Mouse (Mus musculus) lung, postnatal 0 days (tissue): ENCODE results near the gene Camkv.

ENCODE experiments used
- CTCF ChIP-seq: IDR thresholded peaks from 2 replicates; pipeline ENCODE4 v1.5.1; 2016; ENCODE audit warnings: antibody characterized with exemption, mild to moderate bottlenecking
- EP300 ChIP-seq: IDR thresholded peaks from 2 replicates; pipeline ENCODE4 v1.6.1; 2016; ENCODE audit warnings: antibody characterized with exemption, mild to moderate bottlenecking, control low read depth

GRCm38 (mm10) chr9:107899855-107900254 is 35.6 kb upstream of the Camkv start:
- TF ChIP-seq CTCF (no peak), EP300 (no peak)
